ENCODE assay signal across 22 mouse cellular contexts in genomic region chr4:115987858-115988530, GRCm38 (mm10). TPM values are rescaled to one million over a fixed set of nuclear protein-coding genes. Genes with fewer than 3 reads are reported as not detected.
A peak's percentile ranks its signal among the peaks of the same experiment; 100 is the strongest.
DNase-seq lines count a peak whose midpoint lies in the region; ATAC-seq and TF ChIP-seq lines count a peak whose summit lies in the region.
"Had no signal": no experiment of that assay in that cellular context is flagged by ENCODE, and none has a peak within 500 bp of the region (broad histone marks: within the 10 kb centered on the region; RNA-seq: fewer than 3 reads in every experiment).

No protein-coding gene starts in this region.

- 75% methylated on average over 5 of the region's 5 CpGs for WGBS in lung, postnatal 0 days
- WGBS in intestine, postnatal 0 days: 46% methylated on average over 5 of the region's 5 CpGs
- 79% methylated on average over 5 of the region's 5 CpGs for WGBS in midbrain, embryonic 11.5 days

- H3K4me3 ChIP-seq in lung, postnatal 0 days (ENCODE audit: low read depth, low read length): no peak overlapping the region
- H3K4me3 ChIP-seq in intestine, postnatal 0 days (ENCODE audit: low read depth, low read length): no peak overlapping the region
- no peak overlapping the region for H3K4me3 ChIP-seq in midbrain, embryonic 11.5 days (ENCODE audit: low read depth, low read length)
- H3K4me3 ChIP-seq: embryonic facial prominence, embryonic 10.5 days; embryonic facial prominence, embryonic 12.5 days; forebrain, embryonic 13.5 days; forebrain, embryonic 15.5 days had no signal

- DNase-seq in lung, postnatal 0 days (ENCODE audit: low spot score): no peak
- no peak for DNase-seq in lung, postnatal 10 days
- no peak for DNase-seq in cerebellum, postnatal 25 days
- DNase-seq in midbrain, embryonic 11.5 days (ENCODE audit: low spot score, missing footprints): no peak
- DNase-seq: adrenal gland, adult 8-10 months; adrenal gland, postnatal 14 days; adrenal gland, postnatal 36 days; B cell, adult 2 months; cerebellum, adult 11-12 months; cerebellum, adult 2 months; cerebellum, adult 9-10 months; cerebellum, postnatal 10 days; forebrain, postnatal 0 days had no signal

- H3K9ac ChIP-seq in lung, postnatal 0 days (replicated peaks; ENCODE audit: low read depth): no peak overlapping the region
- H3K9ac ChIP-seq in intestine, postnatal 0 days (ENCODE audit: low read depth, low read length): no peak overlapping the region
- H3K9ac ChIP-seq in midbrain, embryonic 11.5 days (ENCODE audit: low read length): no peak overlapping the region
- H3K9ac ChIP-seq: embryonic facial prominence, embryonic 12.5 days; forebrain, embryonic 13.5 days; forebrain, embryonic 15.5 days; forebrain, postnatal 0 days had no signal

- ATAC-seq in lung, postnatal 0 days: no peak
- peak; percentile 73 for ATAC-seq in intestine, postnatal 0 days
- ATAC-seq in midbrain, embryonic 11.5 days (ENCODE audit: low FRiP score): no peak
- ATAC-seq: activated CD4-positive, CD25-positive, alpha-beta regulatory T cell, adult 4 months; CD4-positive, CD25-positive, alpha-beta regulatory T cell, adult 4 months; forebrain, embryonic 13.5 days; forebrain, embryonic 15.5 days; forebrain, postnatal 0 days; Patski had no signal

- no peak overlapping the region for H3K27ac ChIP-seq in lung, postnatal 0 days (ENCODE audit: low read length)
- H3K27ac ChIP-seq in intestine, postnatal 0 days (ENCODE audit: low read depth, low read length): peak overlapping the region; percentile 87
- H3K27ac ChIP-seq in midbrain, embryonic 11.5 days (ENCODE audit: low read depth, low read length): no peak overlapping the region
- H3K27ac ChIP-seq: embryonic facial prominence, embryonic 10.5 days; embryonic facial prominence, embryonic 12.5 days; forebrain, embryonic 13.5 days; forebrain, embryonic 15.5 days had no signal

- no peaks in the 10 kb centered on the region for H3K4me1 ChIP-seq in lung, postnatal 0 days (ENCODE audit: insufficient read depth, low read depth, low read length)
- peaks cover 16% of the 10 kb centered on the region for H3K4me1 ChIP-seq in intestine, postnatal 0 days (replicated peaks; ENCODE audit: control insufficient read depth, insufficient read depth, low read length)
- H3K4me1 ChIP-seq in midbrain, embryonic 11.5 days (ENCODE audit: control insufficient read depth, insufficient read depth, low read length): no peaks in the 10 kb centered on the region
- H3K4me1 ChIP-seq: forebrain, embryonic 13.5 days had no signal

- H3K4me2 ChIP-seq in lung, postnatal 0 days (replicated peaks; ENCODE audit: low read depth, low read length): no peak overlapping the region
- 0 out of 2 replicates have a peak overlapping the region, but pooled peaks have one; percentile 24 for H3K4me2 ChIP-seq in intestine, postnatal 0 days (replicated peaks; ENCODE audit: low read depth)
- no peak overlapping the region for H3K4me2 ChIP-seq in midbrain, embryonic 11.5 days
- H3K4me2 ChIP-seq: embryonic facial prominence, embryonic 12.5 days; forebrain, embryonic 13.5 days; forebrain, embryonic 15.5 days had no signal

- 0 out of 2 replicates have a peak, but pooled peaks have one; percentile 1 for TF ChIP-seq EP300 in lung, postnatal 0 days (IDR thresholded peaks at IDR 0.05)

- TF ChIP-seq CTCF in lung, postnatal 0 days (IDR thresholded peaks at IDR 0.05): no peak
- TF ChIP-seq CTCF in intestine, postnatal 0 days (IDR thresholded peaks at IDR 0.05; ENCODE audit: low read depth): no peak

- H3K9me3 ChIP-seq in lung, postnatal 0 days (ENCODE audit: low read length): no peaks in the 10 kb centered on the region
- no peaks in the 10 kb centered on the region for H3K9me3 ChIP-seq in intestine, postnatal 0 days (ENCODE audit: control insufficient read depth)
- no peaks in the 10 kb centered on the region for H3K9me3 ChIP-seq in midbrain, embryonic 11.5 days (ENCODE audit: control insufficient read depth, low read length)
- H3K9me3 ChIP-seq: embryonic facial prominence, embryonic 12.5 days; G1E had no signal

- no peaks in the 10 kb centered on the region for H3K36me3 ChIP-seq in lung, postnatal 0 days (ENCODE audit: insufficient read depth, low read length)
- H3K36me3 ChIP-seq in intestine, postnatal 0 days (ENCODE audit: control insufficient read depth, insufficient read depth): no peaks in the 10 kb centered on the region
- no peaks in the 10 kb centered on the region for H3K36me3 ChIP-seq in midbrain, embryonic 11.5 days (ENCODE audit: control insufficient read depth, insufficient read depth, low read length)
- H3K36me3 ChIP-seq: embryonic facial prominence, embryonic 10.5 days; embryonic facial prominence, embryonic 12.5 days; forebrain, embryonic 15.5 days; G1E had no signal

- H3K27me3 ChIP-seq in lung, postnatal 0 days (replicated peaks; ENCODE audit: insufficient read depth, low read length): no peaks in the 10 kb centered on the region
- no peaks in the 10 kb centered on the region for H3K27me3 ChIP-seq in intestine, postnatal 0 days (replicated peaks; ENCODE audit: control insufficient read depth, insufficient read depth, low read length)
- H3K27me3 ChIP-seq in midbrain, embryonic 11.5 days (ENCODE audit: control insufficient read depth, insufficient read depth, low read length): peaks cover 3% of the 10 kb centered on the region
- H3K27me3 ChIP-seq: Patski had no signal

RNA-seq across cellular contexts. Expression of gene Faah, which starts 29.7 kb away (rescaled TPM):
- polyA plus RNA-seq in lung, postnatal 0 days (2015; fragmentation: Nextera tagmentation; extraction: Ambion mirVana): 12.1 and 13.4 TPM in 2 replicates
- polyA plus RNA-seq in intestine, postnatal 0 days (2015; fragmentation: Nextera tagmentation; extraction: Ambion mirVana): 105 and 125 TPM in 2 replicates
- 1.8 TPM in 2 replicates for polyA plus RNA-seq in midbrain, embryonic 11.5 days (2014; fragmentation: Nextera tagmentation; extraction: Ambion mirVana)

RNA-seq across cellular contexts. Expression of gene Dmbx1, which starts 48.3 kb away (rescaled TPM):
- not detected in 2 replicates for polyA plus RNA-seq in lung, postnatal 0 days (2015; fragmentation: Nextera tagmentation; extraction: Ambion mirVana)
- not detected in 2 replicates for polyA plus RNA-seq in intestine, postnatal 0 days (2015; fragmentation: Nextera tagmentation; extraction: Ambion mirVana)
- polyA plus RNA-seq in midbrain, embryonic 11.5 days (2014; fragmentation: Nextera tagmentation; extraction: Ambion mirVana): 15.1 and 15.9 TPM in 2 replicates
- polyA plus RNA-seq: activated CD4-positive, CD25-positive, alpha-beta regulatory T cell, adult 4 months; CD4-positive, CD25-positive, alpha-beta regulatory T cell, adult 4 months; G1E; Patski had no signal

Comparison
In these comparisons a context has a peak if more than half of its experiments do, and no peak if none do; other contexts are left out.
1. RNA of gene Dmbx1, which starts 48.3 kb away (polyA plus RNA-seq): 15.1 to 15.9 TPM in midbrain, embryonic 11.5 days; not detected in lung, postnatal 0 days and not detected in intestine, postnatal 0 days; every median in the first group is over 10 times any median in the second.